Comparison of ENCODE assay signal across 21 mouse cellular contexts in the genomic region with DNA sequence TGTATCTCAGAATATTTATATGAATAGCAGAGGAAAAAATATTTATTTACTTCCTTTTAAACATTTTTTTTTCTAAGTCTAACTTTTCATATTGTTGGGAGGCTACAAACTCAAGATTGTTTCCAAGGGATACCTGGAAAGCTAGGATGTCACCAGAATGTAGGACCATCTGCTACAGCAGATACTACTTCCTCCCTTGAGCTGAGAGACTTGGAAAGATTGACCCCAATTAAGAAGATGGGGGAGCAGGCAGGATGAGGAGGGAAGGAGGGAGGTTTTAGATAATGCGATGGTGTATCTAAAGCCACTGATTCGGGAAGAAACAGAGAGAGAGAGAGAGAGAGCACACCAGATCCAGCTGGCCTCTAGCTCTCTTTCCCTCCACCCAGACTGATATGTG.
"Had no signal": no experiment of that assay in that cellular context is flagged by ENCODE, and none has a peak within 500 bp of the region (broad histone marks: within the 10 kb centered on the region; RNA-seq: fewer than 3 reads in every experiment).

No protein-coding gene starts in this region.

- ATAC-seq: liver, postnatal 0 days; lung, postnatal 0 days; midbrain, embryonic 13.5 days; midbrain, embryonic 15.5 days had no signal

- H3K9ac ChIP-seq: liver, postnatal 0 days; lung, embryonic 15.5 days; midbrain, embryonic 13.5 days; midbrain, embryonic 15.5 days; neural tube, embryonic 13.5 days; neural tube, embryonic 15.5 days had no signal

- H3K4me1 ChIP-seq: lung, embryonic 15.5 days; midbrain, embryonic 13.5 days; midbrain, embryonic 15.5 days; neural tube, embryonic 13.5 days; neural tube, embryonic 15.5 days had no signal

- H3K27me3 ChIP-seq: lung, embryonic 15.5 days; megakaryocyte, embryonic 14.5 days; midbrain, embryonic 13.5 days; midbrain, embryonic 15.5 days; neural tube, embryonic 13.5 days; neural tube, embryonic 15.5 days had no signal

- DNase-seq: liver, postnatal 0 days; lung, adult 2 months; lung, postnatal 14 days; lung, postnatal 36 days; retina, postnatal 1 day; right cerebral cortex, adult 18-20 months; right cerebral cortex, postnatal 25 days; right cerebral cortex, postnatal 4 days; spleen, adult 18-20 months; thymus, adult 18-20 months; thymus, postnatal 14 days; thymus, postnatal 36 days had no signal

- H3K9me3 ChIP-seq: lung, embryonic 15.5 days; midbrain, embryonic 13.5 days; midbrain, embryonic 15.5 days; neural tube, embryonic 13.5 days; neural tube, embryonic 15.5 days had no signal

- H3K27ac ChIP-seq: lung, embryonic 15.5 days; macrophage; midbrain, embryonic 13.5 days; midbrain, embryonic 15.5 days; neural tube, embryonic 13.5 days; neural tube, embryonic 15.5 days had no signal

- H3K4me3 ChIP-seq: lung, embryonic 15.5 days; megakaryocyte, embryonic 14.5 days; midbrain, embryonic 13.5 days; midbrain, embryonic 15.5 days; myocyte; neural tube, embryonic 13.5 days; neural tube, embryonic 15.5 days had no signal

- H3K36me3 ChIP-seq: lung, embryonic 15.5 days; midbrain, embryonic 13.5 days; midbrain, embryonic 15.5 days; neural tube, embryonic 13.5 days; neural tube, embryonic 15.5 days had no signal
